Mouse (Mus musculus) CH12.LX (cell line): Measurements from ENCODE around the gene Pde6g.

Experiments used
- CTCF ChIP-seq, 2 experiments: IDR thresholded peaks in 1 of 2; conservative IDR thresholded peaks in 1 of 2; 2 replicates each; pipeline ENCODE4 v1.5.1; 2011 to 2012; ENCODE audit warnings: low read depth in 2 of 2, low read length in 2 of 2, improper control_type of control experiment in 1 of 2, inconsistent platforms in 1 of 2, mild to moderate bottlenecking in 1 of 2, moderate library complexity in 1 of 2
- E2F4 ChIP-seq: IDR thresholded peaks from 2 replicates; pipeline ENCODE4 v1.6.1; 2011; ENCODE audit warnings: low read depth, low read length, improper control_type of control experiment; ENCODE audit not compliant: insufficient replicate concordance
- POLR2A ChIP-seq: IDR thresholded peaks from 2 replicates; pipeline ENCODE4 v1.6.1; 2011; ENCODE audit warnings: low read depth, mild to moderate bottlenecking, improper control_type of control experiment, low read length

GRCm38 (mm10) chr11:120472052-120472451, 18.8 kb upstream of the Pde6g start:
- TF ChIP-seq E2F4 (no peak), CTCF (conservative IDR thresholded peaks at IDR 0.05 in 1 of 2, IDR thresholded peaks at IDR 0.05 in 1 of 2; ENCODE audit: low read depth in 2 of 2, low read length in 2 of 2) (no peak), POLR2A (no peak)
